Mouse (Mus musculus) lung, postnatal 0 days (tissue): ENCODE data around the gene Tax1bp3.

Source experiments
- CTCF ChIP-seq: IDR thresholded peaks from 2 replicates; pipeline ENCODE4 v1.5.1; 2016; ENCODE audit warnings: antibody characterized with exemption, mild to moderate bottlenecking
- EP300 ChIP-seq: IDR thresholded peaks from 2 replicates; pipeline ENCODE4 v1.6.1; 2016; ENCODE audit warnings: antibody characterized with exemption, mild to moderate bottlenecking, control low read depth

GRCm38 (mm10) chr11:73146026-73146974, 30.6 kb upstream of the Tax1bp3 start:
- no peak for TF ChIP-seq CTCF
- TF ChIP-seq EP300: no peak
